In genomic region chr2:163122319-163122718, GRCm38 (mm10) we compare ENCODE assay signal across 9 mouse cellular contexts. TPM values are rescaled to one million over a fixed set of nuclear protein-coding genes. Genes with fewer than 3 reads are reported as not detected.
DNase-seq lines count a peak whose midpoint lies in the region; ATAC-seq and TF ChIP-seq lines count a peak whose summit lies in the region.
"Had no signal": no experiment of that assay in that cellular context is flagged by ENCODE, and none has a peak within 500 bp of the region (broad histone marks: within the 10 kb centered on the region; RNA-seq: fewer than 3 reads in every experiment).

No protein-coding gene starts in this region.

- peaks cover 8% of the 10 kb centered on the region for H3K27me3 ChIP-seq in embryonic facial prominence, embryonic 13.5 days
- peaks cover 9% of the 10 kb centered on the region for H3K27me3 ChIP-seq in heart, embryonic 16.5 days (ENCODE audit: control insufficient read depth, insufficient read depth, low read length)
- no peaks in the 10 kb centered on the region for H3K27me3 ChIP-seq in kidney, postnatal 0 days (ENCODE audit: insufficient read depth, low read length)

- H3K4me3 ChIP-seq in embryonic facial prominence, embryonic 13.5 days = 0 out of 2 replicates have a peak overlapping the region, but pooled peaks have one; percentile 7
- H3K4me3 ChIP-seq in heart, embryonic 16.5 days (ENCODE audit: low read length) = peak overlapping the region; percentile 36
- no peak overlapping the region for H3K4me3 ChIP-seq in kidney, postnatal 0 days (replicated peaks; ENCODE audit: low read depth, low read length)

- ATAC-seq in embryonic facial prominence, embryonic 13.5 days (ENCODE audit: insufficient number of reproducible peaks, insufficient read depth, low FRiP score, low TSS enrichment, low read depth) = peak; percentile 84; the same call in 1 of the 2 replicates
- ATAC-seq in heart, embryonic 16.5 days (replicated peaks; ENCODE audit: extremely low read depth, insufficient read depth, low FRiP score) = peak; percentile 89
- peak; percentile 97 for ATAC-seq in kidney, postnatal 0 days (replicated peaks; ENCODE audit: low FRiP score, low read depth)

- no peak for TF ChIP-seq CTCF in kidney, postnatal 0 days (IDR thresholded peaks at IDR 0.05; ENCODE audit: low read depth)

- H3K4me1 ChIP-seq in embryonic facial prominence, embryonic 13.5 days = peaks cover 14% of the 10 kb centered on the region; the same call in 1 of the 2 replicates
- peaks cover 8% of the 10 kb centered on the region; the same call in 1 of the 2 replicates for H3K4me1 ChIP-seq in heart, embryonic 16.5 days (ENCODE audit: control insufficient read depth, insufficient read depth, low read length)
- 0 out of 2 replicates have a peak, but pooled peaks cover 5% of the 10 kb centered on the region for H3K4me1 ChIP-seq in kidney, postnatal 0 days (replicated peaks; ENCODE audit: insufficient read depth, low read length)

- no peaks in the 10 kb centered on the region for H3K9me3 ChIP-seq in embryonic facial prominence, embryonic 13.5 days
- H3K9me3 ChIP-seq in heart, embryonic 16.5 days (replicated peaks; ENCODE audit: control insufficient read depth, low read length) = no peaks in the 10 kb centered on the region
- H3K9me3 ChIP-seq in kidney, postnatal 0 days (replicated peaks; ENCODE audit: low read length) = no peaks in the 10 kb centered on the region

- DNase-seq in thymus, postnatal 0 days (ENCODE audit: low spot score) = peak; percentile 19
- DNase-seq in thymus, postnatal 10 days (ENCODE audit: low spot score in 2 of 2) = no peak
- DNase-seq in kidney, postnatal 0 days (ENCODE audit: low spot score) = peak; percentile 78
- peak; percentile 53 to 79 for DNase-seq in lung, postnatal 4 days
- peak; percentile 32 for DNase-seq in yolk sac, embryonic 10.5 days (ENCODE audit: low spot score)
- DNase-seq in right cerebral cortex, postnatal 25 days = no peak

- peak overlapping the region; percentile 43 for H3K4me2 ChIP-seq in embryonic facial prominence, embryonic 13.5 days
- peak overlapping the region; percentile 60 for H3K4me2 ChIP-seq in heart, embryonic 16.5 days (ENCODE audit: low read depth, low read length)
- H3K4me2 ChIP-seq in kidney, postnatal 0 days (ENCODE audit: low read length) = peak overlapping the region; percentile 43

- H3K27ac ChIP-seq in embryonic facial prominence, embryonic 13.5 days = no peak overlapping the region
- H3K27ac ChIP-seq in heart, embryonic 16.5 days (ENCODE audit: low read length) = peak overlapping the region; percentile 39; the same call in 1 of the 2 replicates
- H3K27ac ChIP-seq in kidney, postnatal 0 days = no peak overlapping the region

- WGBS in embryonic facial prominence, embryonic 13.5 days = 21% methylated on average over 9 of the region's 9 CpGs
- WGBS in heart, embryonic 16.5 days = 6% methylated on average over 9 of the region's 9 CpGs
- WGBS in kidney, postnatal 0 days = 14% methylated on average over 9 of the region's 9 CpGs

- H3K9ac ChIP-seq in embryonic facial prominence, embryonic 13.5 days = no peak overlapping the region
- peak overlapping the region; percentile 43 for H3K9ac ChIP-seq in heart, embryonic 16.5 days (ENCODE audit: low read length)
- H3K9ac ChIP-seq in kidney, postnatal 0 days (ENCODE audit: low read depth, low read length) = no peak overlapping the region

- no peaks in the 10 kb centered on the region for H3K36me3 ChIP-seq in embryonic facial prominence, embryonic 13.5 days
- H3K36me3 ChIP-seq in heart, embryonic 16.5 days (ENCODE audit: control insufficient read depth, insufficient read depth) = no peaks in the 10 kb centered on the region
- H3K36me3 ChIP-seq in kidney, postnatal 0 days (ENCODE audit: insufficient read depth, low read length) = no peaks in the 10 kb centered on the region

RNA-seq across cellular contexts. Expression of gene Gtsf1l, which starts 34.7 kb away (rescaled TPM):
- not detected in 2 replicates for polyA plus RNA-seq in thymus, postnatal 0 days (2015; fragmentation: Nextera tagmentation; extraction: Ambion mirVana)
- polyA plus RNA-seq in embryonic facial prominence, embryonic 13.5 days (2015; fragmentation: Nextera tagmentation; extraction: Ambion mirVana) = not detected in 2 replicates
- polyA plus RNA-seq in heart, embryonic 16.5 days (2015; fragmentation: Nextera tagmentation; extraction: Ambion mirVana) = not detected in 2 replicates
- polyA plus RNA-seq in kidney, postnatal 0 days (2015; fragmentation: Nextera tagmentation; extraction: Ambion mirVana) = not detected in 2 replicates
- polyA plus RNA-seq: spleen, adult 2 months had no signal

Comparison
In these comparisons a context has a peak if more than half of its experiments do, and no peak if none do; other contexts are left out.
1. DNase-seq: peak in thymus, postnatal 0 days (single experiment), kidney, postnatal 0 days (single experiment), lung, postnatal 4 days (2 of 2) and yolk sac, embryonic 10.5 days (single experiment); none in thymus, postnatal 10 days (0 of 2) and right cerebral cortex, postnatal 25 days (single experiment).
2. Peak in every context shown above with its lines, with median percentiles within 50 percentile points of each other: ATAC-seq and H3K4me2 ChIP-seq.